Mouse (Mus musculus) MEL (cell line): ENCODE results near the gene Sez6l. TPM values are rescaled to one million over a fixed set of nuclear protein-coding genes. Genes with fewer than 3 reads are reported as not detected.

Source experiments
- DNase-seq: peaks from one replicate; pipeline ENCODE4 v3.0.0; 2011; ENCODE audit warnings: low read depth, low spot score
- H3K27ac ChIP-seq: 2 replicates; pipeline ENCODE4 v1.5.1; 2012; ENCODE audit warnings: low read depth, mild to moderate bottlenecking, control low read depth, low read length, moderate library complexity; ENCODE audit not compliant: control insufficient read depth
- H3K27me3 ChIP-seq, 2 experiments: fragments of 150-350 bp in 1 of 2; sonication (generic) in 1 of 2; 2 replicates each; pipeline ENCODE4 v1.6.1; 2012; ENCODE audit warnings: low read length in 2 of 2, mild to moderate bottlenecking in 2 of 2, improper control_type of control experiment in 1 of 2, moderate library complexity in 1 of 2; ENCODE audit not compliant: insufficient read depth in 2 of 2, control insufficient read depth in 1 of 2
- H3K36me3 ChIP-seq, 2 experiments: 2 replicates each; pipeline ENCODE4 v1.6.1; 2012 to 2014; ENCODE audit warnings: low read length in 2 of 2, improper control_type of control experiment in 1 of 2, inconsistent platforms in 1 of 2, mild to moderate bottlenecking in 1 of 2; ENCODE audit not compliant: insufficient read depth in 2 of 2, control insufficient read depth in 1 of 2
- H3K4me1 ChIP-seq, 2 experiments: fragments of 150-350 bp in 1 of 2; sonication (generic) in 1 of 2; 2 replicates each; pipeline ENCODE4 v1.6.1; 2012; ENCODE audit warnings: low read length in 2 of 2, improper control_type of control experiment in 1 of 2, mild to moderate bottlenecking in 1 of 2; ENCODE audit not compliant: insufficient read depth in 2 of 2, control insufficient read depth in 1 of 2
- H3K4me3 ChIP-seq, 2 experiments: fragments of 150-350 bp in 1 of 2; sonication (generic) in 1 of 2; 2 replicates each; pipeline ENCODE4 v1.5.1; 2012; ENCODE audit warnings: low read depth in 2 of 2, low read length in 2 of 2, mild to moderate bottlenecking in 2 of 2, moderate library complexity in 2 of 2, control low read depth in 1 of 2, improper control_type of control experiment in 1 of 2; ENCODE audit not compliant: control insufficient read depth in 1 of 2, insufficient read depth in 1 of 2
- H3K79me2 ChIP-seq: 2 replicates; pipeline ENCODE4 v1.6.1; 2012; ENCODE audit warnings: mild to moderate bottlenecking, low read length, moderate library complexity; ENCODE audit not compliant: control insufficient read depth, poor library complexity, insufficient read depth
- H3K9ac ChIP-seq: 2 replicates; pipeline ENCODE4 v1.6.1; 2012; ENCODE audit warnings: low read depth, mild to moderate bottlenecking, control low read depth, low read length, moderate library complexity; ENCODE audit not compliant: control insufficient read depth, poor library complexity, severe bottlenecking
- H3K9me3 ChIP-seq: fragments of 150-350 bp; sonication (generic); replicated peaks from 2 replicates; pipeline ENCODE4 v1.6.1; 2012; ENCODE audit warnings: mild to moderate bottlenecking, low read length, improper control_type of control experiment, moderate library complexity; ENCODE audit not compliant: insufficient read depth
- BHLHE40 ChIP-seq: IDR thresholded peaks from 2 replicates; pipeline ENCODE4 v1.6.1; 2012; ENCODE audit warnings: low read depth, mild to moderate bottlenecking, inconsistent platforms, low read length, improper control_type of control experiment, borderline replicate concordance
- EP300 ChIP-seq, 2 experiments: IDR thresholded peaks; 2 replicates each; pipeline ENCODE4 v1.6.1; 2011; ENCODE audit warnings: improper control_type of control experiment in 2 of 2, low read length in 2 of 2, low read depth in 1 of 2, mild to moderate bottlenecking in 1 of 2
- ETS1 ChIP-seq: IDR thresholded peaks from 2 replicates; pipeline ENCODE4 v1.6.1; 2012; ENCODE audit warnings: low read depth, mild to moderate bottlenecking, inconsistent platforms, low read length, improper control_type of control experiment, moderate library complexity
- GATA1 ChIP-seq: IDR thresholded peaks from 2 replicates; pipeline ENCODE4 v1.6.1; 2011; ENCODE audit warnings: low read depth, low read length, improper control_type of control experiment
- HCFC1 ChIP-seq: IDR thresholded peaks from 2 replicates; pipeline ENCODE4 v1.6.1; 2012; ENCODE audit warnings: low read depth, mild to moderate bottlenecking, inconsistent platforms, low read length, improper control_type of control experiment, moderate library complexity
- MAFK ChIP-seq: IDR thresholded peaks from 2 replicates; pipeline ENCODE4 v1.6.1; 2011; ENCODE audit warnings: low read depth, mild to moderate bottlenecking, low read length, improper control_type of control experiment, borderline replicate concordance
- MAZ ChIP-seq: IDR thresholded peaks from 2 replicates; pipeline ENCODE4 v1.6.1; 2012; ENCODE audit warnings: low read depth, mild to moderate bottlenecking, inconsistent platforms, low read length, improper control_type of control experiment
- MXI1 ChIP-seq: IDR thresholded peaks from 2 replicates; pipeline ENCODE4 v1.6.1; 2011; ENCODE audit warnings: mild to moderate bottlenecking, low read depth, low read length, improper control_type of control experiment
- MYB ChIP-seq: IDR thresholded peaks from 2 replicates; pipeline ENCODE4 v1.6.1; 2011; ENCODE audit warnings: mild to moderate bottlenecking, low read depth, low read length, improper control_type of control experiment
- NRF1 ChIP-seq: IDR thresholded peaks from 2 replicates; pipeline ENCODE4 v1.6.1; 2014; ENCODE audit warnings: low read depth, mild to moderate bottlenecking, inconsistent platforms, low read length, improper control_type of control experiment, moderate library complexity; ENCODE audit not compliant: poor library complexity, insufficient read depth, severe bottlenecking
- POLR2AphosphoS2 ChIP-seq: IDR thresholded peaks from 2 replicates; pipeline ENCODE4 v1.6.1; 2011; ENCODE audit warnings: low read length, improper control_type of control experiment
- POLR2AphosphoS5 ChIP-seq: IDR thresholded peaks from 2 replicates; pipeline ENCODE4 v1.6.1; 2012; ENCODE audit warnings: low read depth, borderline replicate concordance, mild to moderate bottlenecking, inconsistent platforms, low read length, moderate library complexity, mixed read lengths
- RAD21 ChIP-seq: IDR thresholded peaks from 2 replicates; pipeline ENCODE4 v1.6.1; 2011; ENCODE audit warnings: mild to moderate bottlenecking, low read depth, low read length, improper control_type of control experiment
- RCOR1 ChIP-seq: IDR thresholded peaks from 2 replicates; pipeline ENCODE4 v1.6.1; 2012; ENCODE audit warnings: low read depth, mild to moderate bottlenecking, inconsistent platforms, low read length, improper control_type of control experiment
- TAL1 ChIP-seq: IDR thresholded peaks from 2 replicates; pipeline ENCODE4 v1.6.1; 2012; ENCODE audit warnings: mild to moderate bottlenecking, inconsistent platforms, low read length, moderate library complexity, mixed read lengths
- TCF12 ChIP-seq: IDR thresholded peaks from 2 replicates; pipeline ENCODE4 v1.6.1; 2014; ENCODE audit warnings: low read depth, mild to moderate bottlenecking, inconsistent platforms, low read length, improper control_type of control experiment, moderate library complexity
- ZC3H11A ChIP-seq: IDR thresholded peaks from 2 replicates; pipeline ENCODE4 v1.6.1; 2012; ENCODE audit warnings: low read depth, mild to moderate bottlenecking, inconsistent platforms, low read length, improper control_type of control experiment
- ZMIZ1 ChIP-seq: IDR thresholded peaks from 2 replicates; pipeline ENCODE4 v1.6.1; 2012; ENCODE audit warnings: low read depth, mild to moderate bottlenecking, inconsistent platforms, low read length, improper control_type of control experiment, moderate library complexity
- polyA plus RNA-seq, 2 experiments: library from polyadenylated mRNA; stranded (reverse) in 1 of 2; unstranded in 1 of 2; fragments of >175 nt in 1 of 2; fragments of >200 nt in 1 of 2; gene quantifications; 2 replicates each; pipeline versions ENCODE4 v1.2.1 to v1.2.4; 2012; ENCODE audit warnings: low replicate concordance in 2 of 2, low read depth in 1 of 2; ENCODE audit not compliant: insufficient read length in 2 of 2, insufficient read depth in 1 of 2, missing spikeins in 1 of 2
- total RNA-seq: library from RNA; depleted of rRNA; stranded (reverse); fragments of 300-350 nt; gene quantifications from 2 replicates; pipeline ENCODE4 v1.2.3, GENCODE M21; 2012

The Sez6l gene
- total and polyA plus RNA-seq, 3 experiments = not detected

GRCm38 (mm10) chr5:112453088-112453487 lies 123.9 kb downstream of the Sez6l start:
- no peak overlapping the region for H3K27ac ChIP-seq
- no peak overlapping the region for H3K9ac ChIP-seq
- H3K4me1 ChIP-seq = no peaks in the 10 kb centered on the region
- no peak for DNase-seq
- no peaks in the 10 kb centered on the region for H3K27me3 ChIP-seq
- no peak overlapping the region for H3K4me3 ChIP-seq
- H3K9me3 ChIP-seq = no peaks in the 10 kb centered on the region
- no peak for TF ChIP-seq TCF12
- TF ChIP-seq, all 39 proteins: peak for 0
- Histone ChIP-seq H3K79me2 (no peaks in the 10 kb centered on the region), H3K36me3 (no peaks in the 10 kb centered on the region)

GRCm38 (mm10) chr5:112448747-112449440 lies 128.1 kb downstream of the Sez6l start, which contains the start of gene Gm6588:
Gene Gm6588, plus strand, starts transcription at chr5:112449426.
- no peaks in the 10 kb centered on the region for H3K4me1 ChIP-seq
- no peak for TF ChIP-seq RCOR1
- no peak for TF ChIP-seq MXI1
- TF ChIP-seq MAZ = no peak
- no peak for TF ChIP-seq ETS1
- TF ChIP-seq BHLHE40 = no peak
- no peak for TF ChIP-seq NRF1
- no peak for TF ChIP-seq EP300 (IDR thresholded peaks at IDR 0.05; ENCODE audit: low read depth in 1 of 2, low read length in 2 of 2)
- no peak for TF ChIP-seq TAL1
- no peak for TF ChIP-seq HCFC1
- no peak for TF ChIP-seq MAFK
- TF ChIP-seq MYB = no peak
- no peak for TF ChIP-seq RAD21
- no peak for TF ChIP-seq ZC3H11A
- TF ChIP-seq POLR2AphosphoS2 = no peak
- no peak for TF ChIP-seq ZMIZ1
- no peak for TF ChIP-seq GATA1
- no peak for TF ChIP-seq POLR2AphosphoS5
- no peak within 1 kb of the TSS for H3K4me3 ChIP-seq
- H3K36me3 ChIP-seq = no peaks in the 10 kb centered on the region
- no peak within 1 kb of the TSS for H3K27ac ChIP-seq
- H3K79me2 ChIP-seq = no peaks in the 10 kb centered on the region
- H3K27me3 ChIP-seq = no peaks in the 10 kb centered on the region
- H3K9me3 ChIP-seq = no peaks in the 10 kb centered on the region
- no peak within 1 kb of the TSS for H3K9ac ChIP-seq
- DNase-seq = no peak
